Mouse (Mus musculus) liver, postnatal 0 days (tissue): ENCODE results near the gene Smg6. TPM values are rescaled to one million over a fixed set of nuclear protein-coding genes. Genes with fewer than 3 reads are reported as not detected.

Source experiments
- ATAC-seq: fragments of 200-750 bp; cut with Nextera tagmentation; 2 replicates; pipeline ENCODE4 v1.8.0; 2017; ENCODE audit warnings: mild to moderate bottlenecking, moderate library complexity
- DNase-seq: peaks from one replicate; pipeline ENCODE4 v3.0.0-alpha.2; 2016
- H3K27ac ChIP-seq: fragments of 300-500 bp; sonication (generic); 2 replicates; pipeline ENCODE4 v1.5.1; 2014; ENCODE audit warnings: antibody characterized with exemption, moderate library complexity, mild to moderate bottlenecking, low read depth
- H3K27me3 ChIP-seq: fragments of 300-500 bp; sonication (generic); 2 replicates; pipeline ENCODE4 v1.6.1; 2014; ENCODE audit warnings: low read length, control low read depth, mixed read lengths; ENCODE audit not compliant: insufficient read depth
- H3K36me3 ChIP-seq: fragments of 300-500 bp; sonication (generic); replicated peaks from 2 replicates; pipeline ENCODE4 v1.6.1; 2014; ENCODE audit warnings: mild to moderate bottlenecking, control low read depth, low read length, moderate library complexity, mixed read lengths; ENCODE audit not compliant: insufficient read depth
- H3K4me1 ChIP-seq: fragments of 300-500 bp; sonication (generic); 2 replicates; pipeline ENCODE4 v1.6.1; 2014; ENCODE audit warnings: antibody characterized with exemption, mild to moderate bottlenecking, control low read depth; ENCODE audit not compliant: insufficient read depth
- H3K4me2 ChIP-seq: fragments of 300-500 bp; sonication (generic); 2 replicates; pipeline ENCODE4 v1.6.1; 2014; ENCODE audit warnings: low read depth, mild to moderate bottlenecking, low read length, moderate library complexity, mixed read lengths
- H3K4me3 ChIP-seq: fragments of 300-500 bp; sonication (generic); 2 replicates; pipeline ENCODE4 v1.5.1; 2014; ENCODE audit warnings: low read depth, low read length
- H3K9ac ChIP-seq: fragments of 300-500 bp; sonication (generic); replicated peaks from 2 replicates; pipeline ENCODE4 v1.6.1; 2014; ENCODE audit warnings: mild to moderate bottlenecking, moderate library complexity
- H3K9me3 ChIP-seq: fragments of 300-500 bp; sonication (generic); 2 replicates; pipeline ENCODE4 v1.6.1; 2016; ENCODE audit warnings: mild to moderate bottlenecking, control low read depth, low read length, mixed read lengths
- CTCF ChIP-seq: sonication (generic); IDR thresholded peaks from 2 replicates; pipeline ENCODE4 v1.5.1; 2016; ENCODE audit warnings: antibody characterized with exemption, low read depth
- EP300 ChIP-seq: IDR thresholded peaks from 2 replicates; pipeline ENCODE4 v1.6.1; 2016; ENCODE audit warnings: antibody characterized with exemption, low read depth, mild to moderate bottlenecking
- WGBS: fragments of 180-500 bp; shearing (Covaris S2); extraction: QIAGEN DNeasy Blood & Tissue Kit; methylation state at CpG from one replicate; pipeline ENCODE4 v1.1.7; 2014; ENCODE audit not compliant: insufficient replicate concordance; 5-methylcytosine and 5-hydroxymethylcytosine counted together
- polyA plus RNA-seq: library from polyadenylated mRNA; unstranded; fragments of >200 nt; fragmentation: Nextera tagmentation; extraction: Ambion mirVana; gene quantifications from 2 replicates; pipeline ENCODE4 v1.2.1, GENCODE M21; 2015

Smg6 gene
- polyA plus RNA-seq, 1 experiment from 2014 or later = 4.7 TPM

GRCm38 (mm10) chr11:75046638-75047037, 121.0 kb downstream of the Smg6 start:
- no peak for ATAC-seq
- H3K9ac ChIP-seq = no peak overlapping the region
- no peaks in the 10 kb centered on the region for H3K27me3 ChIP-seq
- peaks cover 13% of the 10 kb centered on the region for H3K36me3 ChIP-seq
- TF ChIP-seq EP300 (no peak), CTCF (no peak)
- no peak overlapping the region for H3K27ac ChIP-seq
- 71% methylated on average over 3 of the region's 3 CpGs for WGBS
- no peak overlapping the region for H3K4me2 ChIP-seq
- peaks cover 43% of the 10 kb centered on the region for H3K4me1 ChIP-seq
- DNase-seq = no peak
- no peaks in the 10 kb centered on the region for H3K9me3 ChIP-seq
- H3K4me3 ChIP-seq = no peak overlapping the region

GRCm38 (mm10) chr11:75047066-75047465, 121.4 kb downstream of the Smg6 start:
- peaks cover 47% of the 10 kb centered on the region for H3K4me1 ChIP-seq
- no peak overlapping the region for H3K9ac ChIP-seq
- no peak overlapping the region for H3K27ac ChIP-seq
- TF ChIP-seq CTCF (no peak), EP300 (no peak)
- peaks cover 9% of the 10 kb centered on the region; the same call in 1 of the 2 replicates for H3K36me3 ChIP-seq
- peak; percentile 72 for DNase-seq
- ATAC-seq = peak; percentile 63
- H3K4me2 ChIP-seq = no peak overlapping the region
- no peaks in the 10 kb centered on the region for H3K27me3 ChIP-seq
- no peaks in the 10 kb centered on the region for H3K9me3 ChIP-seq
- no peak overlapping the region for H3K4me3 ChIP-seq
- 63% methylated on average over 6 of the region's 6 CpGs for WGBS

- peak overlapping the region; percentile 44; the same call in 1 of the 2 replicates for H3K27ac ChIP-seq
- no peak overlapping the region for H3K4me3 ChIP-seq
- ATAC-seq (peak; percentile 29; the same call in 1 of the 2 replicates), DNase-seq (no peak)
- WGBS = 76% methylated on average over 7 of the region's 7 CpGs
- TF ChIP-seq EP300 (no peak), CTCF (no peak)
- no peaks in the 10 kb centered on the region for H3K9me3 ChIP-seq
- no peak overlapping the region for H3K9ac ChIP-seq
- peaks cover 7% of the 10 kb centered on the region; the same call in 1 of the 2 replicates for H3K36me3 ChIP-seq
- no peak overlapping the region for H3K4me2 ChIP-seq
- H3K27me3 ChIP-seq = no peaks in the 10 kb centered on the region
- H3K4me1 ChIP-seq = peaks cover 51% of the 10 kb centered on the region
Observed at GRCm38 (mm10) chr11:75047736-75048407, 122.2 kb downstream of the Smg6 start.

GRCm38 (mm10) chr11:75049146-75049545, 123.5 kb downstream of the Smg6 start:
- Histone ChIP-seq H3K27ac (no peak overlapping the region), H3K36me3 (peaks cover 7% of the 10 kb centered on the region; the same call in 1 of the 2 replicates), H3K4me1 (peaks cover 51% of the 10 kb centered on the region), H3K27me3 (no peaks in the 10 kb centered on the region), H3K9me3 (no peaks in the 10 kb centered on the region), H3K4me3 (no peak overlapping the region), H3K9ac (no peak overlapping the region), H3K4me2 (no peak overlapping the region)
- 53% methylated on average over 2 of the region's 2 CpGs for WGBS
- TF ChIP-seq CTCF (no peak), EP300 (no peak)
- ATAC-seq (no peak), DNase-seq (no peak)

GRCm38 (mm10) chr11:75049807-75050206, 124.2 kb downstream of the Smg6 start:
- no peak for TF ChIP-seq CTCF
- TF ChIP-seq EP300 = no peak
- H3K9ac ChIP-seq = no peak overlapping the region
- H3K4me1 ChIP-seq = peaks cover 51% of the 10 kb centered on the region
- DNase-seq (no peak), ATAC-seq (peak; percentile 61)
- H3K4me2 ChIP-seq = no peak overlapping the region
- 69% methylated on average over 2 of the region's 2 CpGs for WGBS
- H3K4me3 ChIP-seq = no peak overlapping the region
- no peaks in the 10 kb centered on the region for H3K9me3 ChIP-seq
- peaks cover 7% of the 10 kb centered on the region; the same call in 1 of the 2 replicates for H3K36me3 ChIP-seq
- H3K27ac ChIP-seq = no peak overlapping the region
- H3K27me3 ChIP-seq = no peaks in the 10 kb centered on the region

- Histone ChIP-seq H3K4me2 (no peak overlapping the region), H3K36me3 (peaks cover 5% of the 10 kb centered on the region; the same call in 1 of the 2 replicates), H3K4me1 (peaks cover 51% of the 10 kb centered on the region), H3K27ac (peak overlapping the region; percentile 23; the same call in 1 of the 2 replicates), H3K9me3 (no peaks in the 10 kb centered on the region), H3K27me3 (no peaks in the 10 kb centered on the region), H3K9ac (no peak overlapping the region), H3K4me3 (no peak overlapping the region)
- WGBS = 84% methylated on average over 1 of the region's 1 CpGs
- no peak for TF ChIP-seq CTCF
- no peak for TF ChIP-seq EP300
- ATAC-seq (no peak), DNase-seq (no peak)
Observed at GRCm38 (mm10) chr11:75051239-75051638, 125.6 kb downstream of the Smg6 start.
